Mouse (Mus musculus): ENCODE measurements around the gene Sapcd1. TPM values are rescaled to one million over a fixed set of nuclear protein-coding genes. Genes with fewer than 3 reads are reported as not detected.

Gene Sapcd1
- polyA plus RNA-seq, 2 experiments from 2014 or later = 2.7 to 2.8 TPM

DNA sequence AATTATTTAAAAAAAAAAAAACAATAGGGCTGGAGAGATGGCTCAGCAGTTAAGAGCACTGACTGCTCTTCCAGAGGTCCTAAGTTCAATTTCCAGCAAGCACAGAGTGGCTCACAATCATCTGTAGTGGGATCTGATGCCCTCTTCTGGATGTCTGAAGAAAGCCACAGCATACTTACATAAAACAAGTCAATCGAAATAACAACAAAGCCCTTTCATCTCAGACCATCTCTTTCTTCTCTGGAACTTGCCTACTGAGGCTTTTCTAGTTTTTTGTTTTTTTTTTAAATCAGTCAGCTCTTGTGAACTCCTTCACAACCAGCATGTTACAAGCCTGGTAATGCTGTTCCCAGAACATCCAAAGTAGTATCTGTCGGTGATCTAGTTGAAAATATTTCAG, 47.2 kb downstream of the Sapcd1 start:
- ATAC-seq = peak; percentile 56

DNA sequence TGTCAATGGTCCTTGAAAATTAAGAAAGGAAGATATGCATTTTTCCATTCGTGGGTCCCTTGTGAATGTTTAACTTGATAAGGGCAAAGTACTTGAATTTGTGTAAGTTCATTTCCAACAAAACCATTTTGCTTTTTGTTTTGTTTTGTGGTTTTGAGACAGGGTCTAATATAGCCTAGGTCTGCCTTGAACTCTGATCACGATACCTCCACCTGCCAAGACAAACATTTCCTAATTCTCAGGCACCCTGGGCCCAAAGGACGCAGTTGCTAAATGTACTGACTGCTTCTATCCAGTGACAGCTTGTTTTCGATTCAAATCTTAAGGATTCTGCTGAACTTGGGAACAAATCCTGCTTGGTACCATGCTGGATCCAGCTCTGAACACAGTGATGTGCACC, 48.2 kb downstream of the Sapcd1 start:
- ATAC-seq = no peak

DNA sequence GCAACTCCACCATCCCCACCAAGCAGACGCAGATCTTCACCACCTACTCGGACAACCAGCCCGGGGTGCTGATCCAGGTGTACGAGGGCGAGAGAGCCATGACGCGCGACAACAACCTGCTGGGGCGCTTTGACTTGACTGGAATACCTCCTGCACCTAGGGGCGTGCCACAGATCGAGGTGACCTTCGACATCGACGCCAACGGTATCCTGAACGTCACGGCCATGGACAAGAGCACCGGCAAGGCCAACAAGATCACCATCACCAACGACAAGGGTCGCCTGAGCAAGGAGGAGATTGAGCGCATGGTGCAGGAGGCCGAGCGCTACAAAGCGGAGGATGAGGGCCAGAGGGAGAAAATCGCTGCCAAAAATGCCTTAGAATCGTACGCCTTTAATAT, 49.6 kb downstream of the Sapcd1 start:
- no peak for ATAC-seq

DNA sequence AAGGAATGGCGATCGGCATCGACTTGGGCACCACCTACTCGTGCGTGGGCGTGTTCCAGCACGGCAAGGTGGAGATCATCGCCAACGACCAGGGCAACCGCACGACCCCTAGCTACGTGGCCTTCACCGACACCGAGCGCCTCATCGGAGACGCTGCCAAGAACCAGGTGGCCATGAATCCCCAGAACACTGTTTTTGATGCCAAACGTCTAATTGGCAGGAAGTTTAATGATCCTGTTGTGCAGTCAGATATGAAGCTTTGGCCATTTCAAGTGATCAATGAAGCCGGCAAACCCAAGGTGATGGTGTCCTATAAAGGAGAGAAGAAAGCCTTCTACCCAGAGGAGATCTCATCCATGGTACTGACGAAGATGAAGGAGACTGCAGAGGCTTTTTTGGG, 50.8 kb downstream of the Sapcd1 start:
- ATAC-seq = no peak

Other genes starting within 250 kb of the Sapcd1 start
- gene Cyp21a1, start 223.5 kb downstream of the Sapcd1 start, polyA plus RNA-seq (2017; shearing (Covaris generic)) = not detected
- 10 to 100 TPM; 24.4 to 46.0 TPM for gene Stk19, start 191.1 kb downstream of the Sapcd1 start, polyA plus RNA-seq (2017; shearing (Covaris generic))
- gene Dxo, start 191.0 kb downstream of the Sapcd1 start, polyA plus RNA-seq (2017; shearing (Covaris generic)) = 10 to 100 TPM; 28.8 to 33.4 TPM
- gene Skiv2l, start 177.8 kb downstream of the Sapcd1 start, polyA plus RNA-seq (2017; shearing (Covaris generic)) = 10 to 100 TPM; 26.8 to 44.1 TPM
- 10 to 100 TPM; 33.2 to 44.8 TPM for gene Nelfe, start 177.6 kb downstream of the Sapcd1 start, polyA plus RNA-seq (2017; shearing (Covaris generic))
- gene Cfb, start 165.5 kb downstream of the Sapcd1 start, polyA plus RNA-seq (2017; shearing (Covaris generic)) = under 1 TPM; 0.27 to 0.61 TPM
- gene Zbtb12, start 148.5 kb downstream of the Sapcd1 start, polyA plus RNA-seq (2017; shearing (Covaris generic)) = not detected
- not detected for gene Gm20547, start 146.0 kb downstream of the Sapcd1 start, polyA plus RNA-seq (2017; shearing (Covaris generic))
- 1 to 10 TPM; 1.1 to 2.5 TPM for gene C2, start 129.8 kb downstream of the Sapcd1 start, polyA plus RNA-seq (2017; shearing (Covaris generic))
- gene Ehmt2, start 129.5 kb downstream of the Sapcd1 start, polyA plus RNA-seq (2017; shearing (Covaris generic)) = 10 to 100 TPM; 21.8 to 30.5 TPM
- gene Slc44a4, start 113.5 kb downstream of the Sapcd1 start, polyA plus RNA-seq (2017; shearing (Covaris generic)) = not detected
- 10 to 100 TPM; 32.5 to 40.6 TPM for gene Neu1, start 96.8 kb downstream of the Sapcd1 start, polyA plus RNA-seq (2017; shearing (Covaris generic))
- gene Hspa1b, start 68.8 kb downstream of the Sapcd1 start, polyA plus RNA-seq (2017; shearing (Covaris generic)) = 1 to 10 TPM in 1 of 2 experiments, under 1 TPM in 1; 0.84 to 3.7 TPM
- gene Gm20481, start 58.1 kb downstream of the Sapcd1 start, polyA plus RNA-seq (2017; shearing (Covaris generic)) = 1 to 10 TPM in 1 of 2 experiments, not detected in 1; 3.1 TPM
- 1 to 10 TPM in 1 of 2 experiments, not detected in 1; 1.1 TPM for gene Hspa1a, start 55.9 kb downstream of the Sapcd1 start, polyA plus RNA-seq (2017; shearing (Covaris generic))
- 1 to 10 TPM in 1 of 2 experiments, under 1 TPM in 1; 0.17 to 1.3 TPM for gene Hspa1l, start 55.3 kb downstream of the Sapcd1 start, polyA plus RNA-seq (2017; shearing (Covaris generic))
- gene Lsm2, start 46.2 kb downstream of the Sapcd1 start, polyA plus RNA-seq (2017; shearing (Covaris generic)) = 10 to 100 TPM; 51.4 to 54.8 TPM
- gene Vars, start 27.0 kb downstream of the Sapcd1 start, polyA plus RNA-seq (2017; shearing (Covaris generic)) = 10 to 100 TPM; 28.4 to 31.6 TPM
- gene Vwa7, start 11.4 kb downstream of the Sapcd1 start, polyA plus RNA-seq (2017; shearing (Covaris generic)) = under 1 TPM; 0.12 to 0.14 TPM
- 1 to 10 TPM; 1.8 to 2.5 TPM for gene Msh5, start 18.7 kb upstream of the Sapcd1 start, polyA plus RNA-seq (2017; shearing (Covaris generic))
- gene Clic1, start 21.9 kb upstream of the Sapcd1 start, polyA plus RNA-seq (2017; shearing (Covaris generic)) = 100 to 1,000 TPM; 490 to 619 TPM
- gene Ddah2, start 31.0 kb upstream of the Sapcd1 start, polyA plus RNA-seq (2017; shearing (Covaris generic)) = 1 to 10 TPM; 1.1 to 6.3 TPM
- gene Ly6g6c, start 37.4 kb upstream of the Sapcd1 start, polyA plus RNA-seq (2017; shearing (Covaris generic)) = not detected
- gene Mpig6b, start 38.2 kb upstream of the Sapcd1 start, polyA plus RNA-seq (2017; shearing (Covaris generic)) = not detected
- not detected for gene Ly6g6e, start 48.9 kb upstream of the Sapcd1 start, polyA plus RNA-seq (2017; shearing (Covaris generic))
- gene Ly6g6d, start 50.0 kb upstream of the Sapcd1 start, polyA plus RNA-seq (2017; shearing (Covaris generic)) = not detected
- not detected for gene Ly6g6f, start 57.6 kb upstream of the Sapcd1 start, polyA plus RNA-seq (2017; shearing (Covaris generic))
- 10 to 100 TPM; 23.5 to 27.2 TPM for gene Abhd16a, start 61.2 kb upstream of the Sapcd1 start, polyA plus RNA-seq (2017; shearing (Covaris generic))
- not detected for gene Ly6g5c, start 80.3 kb upstream of the Sapcd1 start, polyA plus RNA-seq (2017; shearing (Covaris generic))
- 1 to 10 TPM; 2.5 to 2.8 TPM for gene Ly6g5b, start 87.4 kb upstream of the Sapcd1 start, polyA plus RNA-seq (2017; shearing (Covaris generic))
- gene Gpank1, start 93.4 kb upstream of the Sapcd1 start, polyA plus RNA-seq (2017; shearing (Covaris generic)) = 10 to 100 TPM; 80.4 to 86.0 TPM
- gene Csnk2b, start 94.0 kb upstream of the Sapcd1 start, polyA plus RNA-seq (2017; shearing (Covaris generic)) = 100 to 1,000 TPM; 243 to 284 TPM
- 10 to 100 TPM; 24.2 to 33.4 TPM for gene D17H6S53E, start 98.4 kb upstream of the Sapcd1 start, polyA plus RNA-seq (2017; shearing (Covaris generic))
- gene Apom, start 104.0 kb upstream of the Sapcd1 start, polyA plus RNA-seq (2017; shearing (Covaris generic)) = under 1 TPM in 1 of 2 experiments, not detected in 1; 0.32 TPM
- 10 to 100 TPM; 16.9 to 31.5 TPM for gene Bag6, start 107.2 kb upstream of the Sapcd1 start, polyA plus RNA-seq (2017; shearing (Covaris generic))
- gene Prrc2a, start 136.9 kb upstream of the Sapcd1 start, polyA plus RNA-seq (2017; shearing (Covaris generic)) = 10 to 100 TPM; 43.0 to 75.1 TPM
- 1 to 10 TPM; 1.8 to 3.7 TPM for gene Aif1, start 148.1 kb upstream of the Sapcd1 start, polyA plus RNA-seq (2017; shearing (Covaris generic))
- gene Lst1, start 160.4 kb upstream of the Sapcd1 start, polyA plus RNA-seq (2017; shearing (Covaris generic)) = 10 to 100 TPM in 1 of 2 experiments, 1 to 10 TPM in 1; 7.3 to 10.0 TPM
- 100 to 1,000 TPM; 154 to 344 TPM for gene Ltb, start 166.4 kb upstream of the Sapcd1 start, polyA plus RNA-seq (2017; shearing (Covaris generic))
- gene Tnf, start 174.0 kb upstream of the Sapcd1 start, polyA plus RNA-seq (2017; shearing (Covaris generic)) = 10 to 100 TPM; 15.3 to 23.5 TPM
- 10 to 100 TPM; 82.7 to 99.0 TPM for gene Lta, start 177.3 kb upstream of the Sapcd1 start, polyA plus RNA-seq (2017; shearing (Covaris generic))
- 1 to 10 TPM in 1 of 2 experiments, under 1 TPM in 1; 0.79 to 1.4 TPM for gene Gm16181, start 192.8 kb upstream of the Sapcd1 start, polyA plus RNA-seq (2017; shearing (Covaris generic))
- 1 to 10 TPM; 6.3 to 8.2 TPM for gene Atp6v1g2, start 205.6 kb upstream of the Sapcd1 start, polyA plus RNA-seq (2017; shearing (Covaris generic))
- 1 to 10 TPM; 2.0 to 2.2 TPM for gene Nfkbil1, start 207.8 kb upstream of the Sapcd1 start, polyA plus RNA-seq (2017; shearing (Covaris generic))
- gene Ddx39b, start 213.7 kb upstream of the Sapcd1 start, polyA plus RNA-seq (2017; shearing (Covaris generic)) = 100 to 1,000 TPM; 255 to 357 TPM
- gene H2-D1, start 234.7 kb upstream of the Sapcd1 start, polyA plus RNA-seq (2017; shearing (Covaris generic)) = 1,000 to 10,000 TPM; 4,417 to 6,162 TPM